In the genomic region with DNA sequence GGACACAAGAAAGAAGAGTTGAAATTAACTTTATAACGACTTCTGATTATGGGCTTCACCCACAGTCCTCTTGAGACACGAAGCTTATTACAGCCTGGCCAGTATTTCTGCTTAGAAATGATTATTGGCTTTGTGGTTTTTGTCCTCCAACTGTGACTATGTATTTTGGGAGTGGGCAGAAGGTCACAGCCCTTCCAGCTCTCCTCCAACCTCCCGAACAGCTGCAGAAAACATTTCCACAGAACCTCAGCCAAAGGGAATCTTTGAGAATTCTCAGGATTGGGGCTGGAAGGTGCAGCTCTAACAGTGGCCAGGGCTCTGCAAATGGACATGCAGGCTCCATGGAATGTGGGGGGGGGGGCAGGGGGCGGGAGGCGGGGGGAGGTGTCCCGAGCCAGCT, we compare ENCODE assay signal across 21 mouse cellular contexts.
"Had no signal": no experiment of that assay in that cellular context is flagged by ENCODE, and none has a peak within 500 bp of the region (broad histone marks: within the 10 kb centered on the region; RNA-seq: fewer than 3 reads in every experiment).

No protein-coding gene starts in this region.

- H3K9ac ChIP-seq: liver, postnatal 0 days; lung, embryonic 15.5 days; midbrain, embryonic 13.5 days; midbrain, embryonic 15.5 days; neural tube, embryonic 13.5 days; neural tube, embryonic 15.5 days; stomach, embryonic 15.5 days had no signal

- H3K27ac ChIP-seq: lung, embryonic 15.5 days; macrophage; midbrain, embryonic 13.5 days; midbrain, embryonic 15.5 days; neural tube, embryonic 13.5 days; neural tube, embryonic 15.5 days; stomach, embryonic 15.5 days; stomach, postnatal 0 days had no signal

- H3K4me1 ChIP-seq: lung, embryonic 15.5 days; megakaryocyte, embryonic 14.5 days; stomach, embryonic 15.5 days had no signal

- DNase-seq: liver, postnatal 0 days; lung, adult 2 months; lung, postnatal 14 days; lung, postnatal 36 days; retina, postnatal 1 day; right cerebral cortex, adult 18-20 months; right cerebral cortex, postnatal 14 days; thymus, adult 2 months; thymus, postnatal 25 days; thymus, postnatal 4 days had no signal

- H3K36me3 ChIP-seq: lung, embryonic 15.5 days; midbrain, embryonic 13.5 days; midbrain, embryonic 15.5 days; neural tube, embryonic 13.5 days; neural tube, embryonic 15.5 days; stomach, embryonic 15.5 days had no signal

- H3K4me3 ChIP-seq: lung, embryonic 15.5 days; megakaryocyte, embryonic 14.5 days; midbrain, embryonic 13.5 days; midbrain, embryonic 15.5 days; neural tube, embryonic 13.5 days; neural tube, embryonic 15.5 days; stomach, embryonic 15.5 days had no signal

- H3K4me2 ChIP-seq: lung, embryonic 15.5 days; midbrain, embryonic 11.5 days; midbrain, embryonic 13.5 days; midbrain, embryonic 15.5 days; neural tube, embryonic 13.5 days; neural tube, embryonic 15.5 days; stomach, embryonic 15.5 days had no signal

- H3K9me3 ChIP-seq: lung, embryonic 15.5 days; megakaryocyte, embryonic 14.5 days; midbrain, embryonic 13.5 days; midbrain, embryonic 15.5 days; neural tube, embryonic 13.5 days; neural tube, embryonic 15.5 days; stomach, embryonic 15.5 days had no signal

- ATAC-seq: liver, postnatal 0 days; lung, postnatal 0 days; midbrain, embryonic 13.5 days; midbrain, embryonic 15.5 days had no signal

- H3K27me3 ChIP-seq: lung, embryonic 15.5 days; megakaryocyte, embryonic 14.5 days; midbrain, embryonic 13.5 days; midbrain, embryonic 15.5 days; neural tube, embryonic 13.5 days; neural tube, embryonic 15.5 days; stomach, embryonic 15.5 days had no signal
